Mouse (Mus musculus) MEL (cell line): ENCODE measurements at regions not wholly inside any gene's neighbourhood (a gene's known extent, or its start where the extent isn't known, plus 50 kb on each side); places are given as distances from the start of the nearest gene placed in this dataset.

Source experiments
- DNase-seq: peaks from one replicate; pipeline ENCODE4 v3.0.0; 2011; ENCODE audit warnings: low read depth, low spot score
- H3K27ac ChIP-seq: 2 replicates; pipeline ENCODE4 v1.5.1; 2012; ENCODE audit warnings: low read depth, mild to moderate bottlenecking, control low read depth, low read length, moderate library complexity; ENCODE audit not compliant: control insufficient read depth
- H3K27me3 ChIP-seq, 2 experiments: fragments of 150-350 bp in 1 of 2; sonication (generic) in 1 of 2; 2 replicates each; pipeline ENCODE4 v1.6.1; 2012; ENCODE audit warnings: low read length in 2 of 2, mild to moderate bottlenecking in 2 of 2, improper control_type of control experiment in 1 of 2, moderate library complexity in 1 of 2; ENCODE audit not compliant: insufficient read depth in 2 of 2, control insufficient read depth in 1 of 2
- H3K36me3 ChIP-seq, 2 experiments: 2 replicates each; pipeline ENCODE4 v1.6.1; 2012 to 2014; ENCODE audit warnings: low read length in 2 of 2, improper control_type of control experiment in 1 of 2, inconsistent platforms in 1 of 2, mild to moderate bottlenecking in 1 of 2; ENCODE audit not compliant: insufficient read depth in 2 of 2, control insufficient read depth in 1 of 2
- H3K4me1 ChIP-seq, 2 experiments: fragments of 150-350 bp in 1 of 2; sonication (generic) in 1 of 2; 2 replicates each; pipeline ENCODE4 v1.6.1; 2012; ENCODE audit warnings: low read length in 2 of 2, improper control_type of control experiment in 1 of 2, mild to moderate bottlenecking in 1 of 2; ENCODE audit not compliant: insufficient read depth in 2 of 2, control insufficient read depth in 1 of 2
- H3K4me3 ChIP-seq, 2 experiments: fragments of 150-350 bp in 1 of 2; sonication (generic) in 1 of 2; 2 replicates each; pipeline ENCODE4 v1.5.1; 2012; ENCODE audit warnings: low read depth in 2 of 2, low read length in 2 of 2, mild to moderate bottlenecking in 2 of 2, moderate library complexity in 2 of 2, control low read depth in 1 of 2, improper control_type of control experiment in 1 of 2; ENCODE audit not compliant: control insufficient read depth in 1 of 2, insufficient read depth in 1 of 2
- H3K79me2 ChIP-seq: 2 replicates; pipeline ENCODE4 v1.6.1; 2012; ENCODE audit warnings: mild to moderate bottlenecking, low read length, moderate library complexity; ENCODE audit not compliant: control insufficient read depth, poor library complexity, insufficient read depth
- H3K9ac ChIP-seq: 2 replicates; pipeline ENCODE4 v1.6.1; 2012; ENCODE audit warnings: low read depth, mild to moderate bottlenecking, control low read depth, low read length, moderate library complexity; ENCODE audit not compliant: control insufficient read depth, poor library complexity, severe bottlenecking
- H3K9me3 ChIP-seq: fragments of 150-350 bp; sonication (generic); replicated peaks from 2 replicates; pipeline ENCODE4 v1.6.1; 2012; ENCODE audit warnings: mild to moderate bottlenecking, low read length, improper control_type of control experiment, moderate library complexity; ENCODE audit not compliant: insufficient read depth
- BHLHE40 ChIP-seq: IDR thresholded peaks from 2 replicates; pipeline ENCODE4 v1.6.1; 2012; ENCODE audit warnings: low read depth, mild to moderate bottlenecking, inconsistent platforms, low read length, improper control_type of control experiment, borderline replicate concordance
- CHD1 ChIP-seq: IDR thresholded peaks from 2 replicates; pipeline ENCODE4 v1.6.1; 2012; ENCODE audit warnings: low read depth, mild to moderate bottlenecking, inconsistent platforms, low read length, improper control_type of control experiment
- CHD2 ChIP-seq: IDR thresholded peaks from 2 replicates; pipeline ENCODE4 v1.6.1; 2011; ENCODE audit warnings: low read length, improper control_type of control experiment
- CTCF ChIP-seq, 3 experiments: IDR thresholded peaks in 2 of 3; conservative IDR thresholded peaks in 1 of 3; 2 replicates each; pipeline ENCODE4 v1.5.1; 2011 to 2012; ENCODE audit warnings: low read length in 3 of 3, low read depth in 2 of 3, mild to moderate bottlenecking in 2 of 3, improper control_type of control experiment in 1 of 3, inconsistent platforms in 1 of 3, mixed read lengths in 1 of 3, moderate library complexity in 1 of 3; ENCODE audit not compliant: control insufficient read depth in 1 of 3, insufficient read depth in 1 of 3, poor library complexity in 1 of 3, severe bottlenecking in 1 of 3
- ELF1 ChIP-seq: IDR thresholded peaks from 2 replicates; pipeline ENCODE4 v1.6.1; 2014; ENCODE audit warnings: low read depth, mild to moderate bottlenecking, inconsistent platforms, low read length, improper control_type of control experiment, moderate library complexity
- ETS1 ChIP-seq: IDR thresholded peaks from 2 replicates; pipeline ENCODE4 v1.6.1; 2012; ENCODE audit warnings: low read depth, mild to moderate bottlenecking, inconsistent platforms, low read length, improper control_type of control experiment, moderate library complexity
- GATA1 ChIP-seq: IDR thresholded peaks from 2 replicates; pipeline ENCODE4 v1.6.1; 2011; ENCODE audit warnings: low read depth, low read length, improper control_type of control experiment
- HCFC1 ChIP-seq: IDR thresholded peaks from 2 replicates; pipeline ENCODE4 v1.6.1; 2012; ENCODE audit warnings: low read depth, mild to moderate bottlenecking, inconsistent platforms, low read length, improper control_type of control experiment, moderate library complexity
- JUND ChIP-seq: IDR thresholded peaks from 2 replicates; pipeline ENCODE4 v1.6.1; 2011; ENCODE audit warnings: low read depth, mild to moderate bottlenecking, improper control_type of control experiment, low read length
- KAT2A ChIP-seq: conservative IDR thresholded peaks from 2 replicates; pipeline ENCODE4 v1.6.1; 2012; ENCODE audit warnings: low read depth, low read length, improper control_type of control experiment, inconsistent platforms
- MAX ChIP-seq: IDR thresholded peaks from 2 replicates; pipeline ENCODE4 v1.6.1; 2011; ENCODE audit warnings: low read length, improper control_type of control experiment
- MXI1 ChIP-seq: IDR thresholded peaks from 2 replicates; pipeline ENCODE4 v1.6.1; 2011; ENCODE audit warnings: mild to moderate bottlenecking, low read depth, low read length, improper control_type of control experiment
- RAD21 ChIP-seq: IDR thresholded peaks from 2 replicates; pipeline ENCODE4 v1.6.1; 2011; ENCODE audit warnings: mild to moderate bottlenecking, low read depth, low read length, improper control_type of control experiment
- RCOR1 ChIP-seq: IDR thresholded peaks from 2 replicates; pipeline ENCODE4 v1.6.1; 2012; ENCODE audit warnings: low read depth, mild to moderate bottlenecking, inconsistent platforms, low read length, improper control_type of control experiment
- SIN3A ChIP-seq: IDR thresholded peaks from 2 replicates; pipeline ENCODE4 v1.6.1; 2012; ENCODE audit warnings: low read length, improper control_type of control experiment, inconsistent platforms
- SMC3 ChIP-seq: IDR thresholded peaks from 2 replicates; pipeline ENCODE4 v1.6.1; 2011; ENCODE audit warnings: low read depth, low read length, improper control_type of control experiment
- TBP ChIP-seq: IDR thresholded peaks from 2 replicates; pipeline ENCODE4 v1.8.0; 2011; ENCODE audit warnings: low read depth, low read length, improper control_type of control experiment
- UBTF ChIP-seq: IDR thresholded peaks from 2 replicates; pipeline ENCODE4 v1.6.1; 2012; ENCODE audit warnings: low read depth, mild to moderate bottlenecking, inconsistent platforms, low read length, improper control_type of control experiment, moderate library complexity, borderline replicate concordance; ENCODE audit not compliant: insufficient read depth
- USF1 ChIP-seq: IDR thresholded peaks from 2 replicates; pipeline ENCODE4 v1.6.1; 2014; ENCODE audit warnings: low read depth, mild to moderate bottlenecking, inconsistent platforms, low read length, improper control_type of control experiment, moderate library complexity

DNA sequence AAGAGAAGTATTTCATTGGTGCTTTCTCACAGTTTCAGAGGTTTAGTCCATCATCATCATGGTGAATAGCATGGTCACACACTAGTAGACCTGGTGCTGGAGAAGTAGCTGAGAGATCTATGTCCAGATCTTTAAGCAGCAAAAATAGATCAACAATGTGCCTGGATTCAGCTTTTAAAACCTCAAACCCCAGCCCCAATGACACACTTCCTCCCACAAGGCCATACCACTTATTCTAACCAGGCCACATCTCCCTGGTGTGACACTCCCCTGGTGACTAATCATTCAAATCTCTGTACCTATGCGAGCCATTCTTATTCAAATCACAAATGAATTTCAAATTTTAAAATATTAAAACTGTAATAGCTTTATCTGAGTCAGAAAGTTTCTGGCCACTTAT is 434.3 kb upstream of the Pik3r1 start:
- H3K9me3 ChIP-seq: no peaks in the 10 kb centered on the region
- H3K27ac ChIP-seq: no peak overlapping the region
- TF ChIP-seq UBTF: no peak
- TF ChIP-seq KAT2A: no peak
- TF ChIP-seq TBP: no peak
- no peak for TF ChIP-seq JUND
- no peak for TF ChIP-seq GATA1
- TF ChIP-seq CTCF (IDR thresholded peaks at IDR 0.05 in 2 of 3, conservative IDR thresholded peaks at IDR 0.05 in 1 of 3; ENCODE audit: control insufficient read depth in 1 of 3, insufficient read depth in 1 of 3, low read depth in 2 of 3, low read length in 3 of 3, poor library complexity in 1 of 3, severe bottlenecking in 1 of 3): no peak
- TF ChIP-seq ETS1: no peak
- no peak for TF ChIP-seq SMC3
- TF ChIP-seq RAD21: no peak
- TF ChIP-seq CHD2: no peak
- TF ChIP-seq ELF1: no peak
- TF ChIP-seq SIN3A: no peak
- no peak for TF ChIP-seq MAX
- TF ChIP-seq RCOR1: no peak
- TF ChIP-seq HCFC1: no peak
- no peak for TF ChIP-seq MXI1
- TF ChIP-seq USF1: no peak
- TF ChIP-seq CHD1: no peak
- H3K36me3 ChIP-seq: no peaks in the 10 kb centered on the region
- H3K79me2 ChIP-seq: no peaks in the 10 kb centered on the region
- no peak overlapping the region for H3K4me3 ChIP-seq
- no peaks in the 10 kb centered on the region for H3K27me3 ChIP-seq
- no peak overlapping the region for H3K9ac ChIP-seq
- no peaks in the 10 kb centered on the region for H3K4me1 ChIP-seq
- no peak for DNase-seq

DNA sequence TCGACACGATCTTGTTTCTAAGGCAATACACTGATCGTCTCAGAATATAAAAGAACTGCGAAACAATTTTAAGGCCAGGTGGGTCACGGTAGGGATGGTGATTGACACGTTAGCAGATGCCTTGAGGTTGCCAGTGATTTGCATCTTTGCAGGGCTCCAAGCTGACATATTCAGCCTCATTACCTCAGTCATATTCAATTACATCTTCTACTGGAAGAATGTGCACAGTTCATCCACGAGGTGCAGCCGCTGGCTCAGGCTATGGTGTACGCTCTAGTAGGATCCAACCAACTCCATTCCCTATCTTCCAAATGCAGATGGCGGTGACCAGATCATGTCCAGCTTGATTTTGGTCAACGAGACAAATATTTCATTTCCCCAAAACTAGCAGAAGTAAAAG is 450.5 kb upstream of the Pik3r1 start:
- Histone ChIP-seq H3K4me1 (no peaks in the 10 kb centered on the region), H3K36me3 (no peaks in the 10 kb centered on the region), H3K4me3 (no peak overlapping the region), H3K27me3 (no peaks in the 10 kb centered on the region), H3K79me2 (no peaks in the 10 kb centered on the region), H3K9ac (no peak overlapping the region), H3K9me3 (no peaks in the 10 kb centered on the region), H3K27ac (no peak overlapping the region)
- no peak for DNase-seq
- TF ChIP-seq BHLHE40: no peak
